37 mouse cellular contexts compared by ENCODE assay signal in the genomic region with DNA sequence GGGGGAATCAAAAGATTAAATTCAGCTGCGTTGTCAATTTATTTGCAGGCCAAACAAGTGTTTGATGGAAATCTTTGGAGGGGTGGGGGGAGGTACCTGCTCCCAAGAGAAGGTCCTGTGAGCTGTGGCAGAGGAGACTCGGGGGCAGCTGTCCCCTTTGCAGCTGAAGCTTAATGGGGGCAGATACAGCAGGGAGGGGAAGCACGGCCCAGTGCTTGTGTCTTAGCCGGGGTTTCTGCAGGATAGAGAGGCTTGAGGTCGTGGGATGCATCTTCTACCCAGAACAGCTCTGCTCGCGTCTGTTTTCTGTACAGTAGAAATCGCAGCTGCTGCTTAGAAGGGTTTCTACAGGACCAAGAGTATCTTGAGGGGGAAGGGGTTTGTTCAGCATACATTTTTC. TPM values are rescaled to one million over a fixed set of nuclear protein-coding genes. Genes with fewer than 3 reads are reported as not detected.
"Had no signal": no experiment of that assay in that cellular context is flagged by ENCODE, and none has a peak within 500 bp of the region (broad histone marks: within the 10 kb centered on the region; RNA-seq: fewer than 3 reads in every experiment).

No protein-coding gene starts in this region.

- H3K36me3 ChIP-seq: heart, embryonic 12.5 days; heart, embryonic 13.5 days; heart, embryonic 15.5 days; hindbrain, embryonic 10.5 days; hindbrain, embryonic 12.5 days; hindbrain, embryonic 13.5 days; hindbrain, embryonic 15.5 days; intestine, embryonic 15.5 days; kidney, embryonic 15.5 days had no signal

- H3K4me1 ChIP-seq: heart, embryonic 13.5 days; heart, embryonic 15.5 days; hindbrain, embryonic 15.5 days; intestine, embryonic 15.5 days had no signal

- DNase-seq: heart, postnatal 10 days; heart, postnatal 14 days; heart, postnatal 36 days; heart, postnatal 4 days; kidney, adult 11 months; kidney, adult 18-20 months; kidney, adult 2 months; kidney, adult 8-10 months; kidney, adult 9 months; kidney, postnatal 10 days; kidney, postnatal 14 days; kidney, postnatal 25 days; kidney, postnatal 4 days; layer of hippocampus, adult 9-11 months; layer of hippocampus, postnatal 36 days had no signal

- H3K4me2 ChIP-seq: heart, embryonic 12.5 days; heart, embryonic 13.5 days; heart, embryonic 15.5 days; hindbrain, embryonic 12.5 days; hindbrain, embryonic 13.5 days; hindbrain, embryonic 14.5 days; hindbrain, embryonic 15.5 days; intestine, embryonic 15.5 days; kidney, embryonic 15.5 days had no signal

- H3K9me3 ChIP-seq: heart, embryonic 12.5 days; heart, embryonic 13.5 days; heart, embryonic 15.5 days; hindbrain, embryonic 10.5 days; hindbrain, embryonic 12.5 days; hindbrain, embryonic 13.5 days; hindbrain, embryonic 15.5 days; intestine, embryonic 15.5 days; kidney, embryonic 15.5 days had no signal

- H3K27ac ChIP-seq: heart, embryonic 13.5 days; heart, embryonic 15.5 days; hindbrain, embryonic 10.5 days; hindbrain, embryonic 12.5 days; hindbrain, embryonic 13.5 days; hindbrain, embryonic 14.5 days; hindbrain, embryonic 15.5 days; hindbrain, postnatal 0 days; intestine, embryonic 15.5 days; kidney, embryonic 15.5 days; kidney, postnatal 0 days; layer of hippocampus, adult 2 months; left cerebral cortex, adult 2 months had no signal

- ATAC-seq: hindbrain, embryonic 16.5 days; hindbrain, postnatal 0 days; inflammation-experienced regulatory T-cells, adult 6 months; intestine, embryonic 15.5 days; intestine, embryonic 16.5 days; intestine, postnatal 0 days had no signal

- H3K27me3 ChIP-seq: heart, embryonic 12.5 days; heart, embryonic 13.5 days; heart, embryonic 15.5 days; hindbrain, embryonic 12.5 days; hindbrain, embryonic 15.5 days; intestine, embryonic 15.5 days; kidney, embryonic 15.5 days had no signal

- H3K4me3 ChIP-seq: heart, embryonic 12.5 days; heart, embryonic 13.5 days; heart, embryonic 15.5 days; hindbrain, embryonic 10.5 days; hindbrain, embryonic 12.5 days; hindbrain, embryonic 13.5 days; hindbrain, embryonic 15.5 days; intestine, embryonic 15.5 days; kidney, embryonic 15.5 days; layer of hippocampus, adult 2 months; left cerebral cortex, adult 2 months had no signal

- H3K9ac ChIP-seq: heart, embryonic 12.5 days; heart, embryonic 13.5 days; heart, embryonic 15.5 days; hindbrain, embryonic 12.5 days; hindbrain, embryonic 13.5 days; hindbrain, embryonic 14.5 days; hindbrain, embryonic 15.5 days; intestine, embryonic 15.5 days; kidney, embryonic 15.5 days had no signal

RNA-seq across cellular contexts. Expression of gene Gm12689, which starts 37.9 kb away (rescaled TPM):
- total RNA-seq: heart, adult 8-10 months; heart, postnatal 10 days; heart, postnatal 36 days; heart, postnatal 4 days; hematopoietic stem cell, adult 5-6 weeks had no signal
- polyA plus RNA-seq: heart, embryonic 12.5 days; heart, embryonic 15.5 days; heart, embryonic 16.5 days; heart, postnatal 0 days; inflammation-experienced regulatory T-cells, adult 6 months had no signal
